Mouse (Mus musculus): ENCODE measurements around the gene Pla2r1. TPM values are rescaled to one million over a fixed set of nuclear protein-coding genes. Genes with fewer than 3 reads are reported as not detected.

The Pla2r1 gene
- polyA plus RNA-seq, 1 experiment from 2014 or later = 0.68 TPM

- H3K9me3 ChIP-seq (ENCODE audit: control insufficient read depth, low read length) = no peaks in the 10 kb centered on the region
- ATAC-seq (ENCODE audit: low FRiP score, low TSS enrichment) (no peak), DNase-seq (no peak)
- no peaks in the 10 kb centered on the region for H3K36me3 ChIP-seq (ENCODE audit: control insufficient read depth, insufficient read depth, low read length)
- no peak overlapping the region for H3K4me2 ChIP-seq (ENCODE audit: low read length)
- H3K9ac ChIP-seq (replicated peaks; ENCODE audit: low read length) = no peak overlapping the region
- WGBS = 90% methylated on average over 2 of the region's 2 CpGs
- no peaks in the 10 kb centered on the region for H3K27me3 ChIP-seq (ENCODE audit: control insufficient read depth, insufficient read depth, low read length)
- H3K4me1 ChIP-seq (ENCODE audit: control insufficient read depth, insufficient read depth, low read length) = no peaks in the 10 kb centered on the region
- H3K4me3 ChIP-seq (replicated peaks; ENCODE audit: low read depth, low read length) = no peak overlapping the region
- H3K27ac ChIP-seq (replicated peaks; ENCODE audit: low read depth, low read length) = no peak overlapping the region
Measured at GRCm38 (mm10) chr2:60407387-60407786, 145.7 kb downstream of the Pla2r1 start.

- DNase-seq (no peak), ATAC-seq (ENCODE audit: low FRiP score, low TSS enrichment) (no peak)
- H3K4me1 ChIP-seq (ENCODE audit: control insufficient read depth, insufficient read depth, low read length) = no peaks in the 10 kb centered on the region
- H3K9me3 ChIP-seq (ENCODE audit: control insufficient read depth, low read length) = no peaks in the 10 kb centered on the region
- H3K27ac ChIP-seq (replicated peaks; ENCODE audit: low read depth, low read length) = no peak overlapping the region
- no peak overlapping the region for H3K9ac ChIP-seq (replicated peaks; ENCODE audit: low read length)
- 95% methylated on average over 5 of the region's 5 CpGs for WGBS
- H3K27me3 ChIP-seq (ENCODE audit: control insufficient read depth, insufficient read depth, low read length) = no peaks in the 10 kb centered on the region
- no peak overlapping the region for H3K4me3 ChIP-seq (replicated peaks; ENCODE audit: low read depth, low read length)
- no peaks in the 10 kb centered on the region for H3K36me3 ChIP-seq (ENCODE audit: control insufficient read depth, insufficient read depth, low read length)
- no peak overlapping the region for H3K4me2 ChIP-seq (ENCODE audit: low read length)
Measured at GRCm38 (mm10) chr2:60405431-60405830, 147.7 kb downstream of the Pla2r1 start.

DNA sequence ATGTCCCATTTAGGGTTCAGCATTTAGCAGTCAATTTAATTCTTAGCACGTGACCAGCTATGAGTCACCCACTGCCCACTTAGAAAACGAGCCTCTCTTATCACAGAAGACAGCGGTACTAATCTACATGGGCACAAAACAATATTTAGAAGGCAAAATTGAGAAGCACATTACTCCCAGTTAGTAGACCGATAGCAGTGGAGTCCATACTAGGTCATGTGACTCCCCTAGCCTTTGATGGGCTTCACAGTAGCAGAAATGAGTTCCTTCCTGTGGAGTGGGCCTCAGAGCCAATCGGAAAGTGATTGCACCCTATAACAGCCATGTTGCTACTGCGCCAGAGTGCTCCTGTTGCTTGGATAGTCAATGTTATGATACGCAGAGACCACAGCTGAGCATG is 148.3 kb downstream of the Pla2r1 start:
- DNase-seq = no peak
- WGBS = 95% methylated on average over 7 of the region's 7 CpGs
- no peak overlapping the region for H3K4me3 ChIP-seq (replicated peaks; ENCODE audit: low read depth, low read length)

DNA sequence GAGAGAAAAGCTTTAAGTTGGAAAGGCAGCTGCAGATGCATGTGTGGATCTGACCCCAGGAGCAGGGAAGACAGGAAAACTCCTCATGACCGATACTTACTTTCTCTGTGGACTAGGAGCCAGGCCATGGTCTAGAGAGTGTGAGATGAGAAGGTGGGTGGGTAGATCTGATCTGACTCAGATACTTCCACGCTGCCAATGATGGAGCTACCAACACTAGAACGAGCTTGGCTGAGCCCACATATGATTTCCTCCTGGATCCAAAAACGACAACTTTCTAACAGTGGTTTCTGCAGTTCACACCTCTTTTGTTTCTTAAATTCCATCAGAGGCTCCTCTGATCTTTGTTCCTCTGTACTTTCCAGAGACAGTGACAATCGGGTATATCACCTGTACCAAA is 151.4 kb downstream of the Pla2r1 start:
- Histone ChIP-seq H3K27ac (replicated peaks; ENCODE audit: low read depth, low read length) (no peak overlapping the region), H3K4me3 (replicated peaks; ENCODE audit: low read depth, low read length) (no peak overlapping the region), H3K9me3 (ENCODE audit: control insufficient read depth, low read length) (no peaks in the 10 kb centered on the region), H3K4me2 (ENCODE audit: low read length) (no peak overlapping the region), H3K9ac (replicated peaks; ENCODE audit: low read length) (no peak overlapping the region), H3K36me3 (ENCODE audit: control insufficient read depth, insufficient read depth, low read length) (no peaks in the 10 kb centered on the region), H3K27me3 (ENCODE audit: control insufficient read depth, insufficient read depth, low read length) (no peaks in the 10 kb centered on the region), H3K4me1 (ENCODE audit: control insufficient read depth, insufficient read depth, low read length) (no peaks in the 10 kb centered on the region)
- 86% methylated on average over 5 of the region's 5 CpGs for WGBS
- no peak for ATAC-seq (ENCODE audit: low FRiP score, low TSS enrichment)
- no peak for DNase-seq

More for the DNA sequence above, 148.3 kb downstream of the Pla2r1 start:
- Histone ChIP-seq H3K36me3 (ENCODE audit: control insufficient read depth, insufficient read depth, low read length) (no peaks in the 10 kb centered on the region), H3K4me1 (ENCODE audit: control insufficient read depth, insufficient read depth, low read length) (no peaks in the 10 kb centered on the region), H3K4me2 (ENCODE audit: low read length) (no peak overlapping the region), H3K9me3 (ENCODE audit: control insufficient read depth, low read length) (no peaks in the 10 kb centered on the region), H3K9ac (replicated peaks; ENCODE audit: low read length) (no peak overlapping the region), H3K27me3 (ENCODE audit: control insufficient read depth, insufficient read depth, low read length) (no peaks in the 10 kb centered on the region), H3K27ac (replicated peaks; ENCODE audit: low read depth, low read length) (no peak overlapping the region)
- ATAC-seq (ENCODE audit: low FRiP score, low TSS enrichment) = no peak

DNA sequence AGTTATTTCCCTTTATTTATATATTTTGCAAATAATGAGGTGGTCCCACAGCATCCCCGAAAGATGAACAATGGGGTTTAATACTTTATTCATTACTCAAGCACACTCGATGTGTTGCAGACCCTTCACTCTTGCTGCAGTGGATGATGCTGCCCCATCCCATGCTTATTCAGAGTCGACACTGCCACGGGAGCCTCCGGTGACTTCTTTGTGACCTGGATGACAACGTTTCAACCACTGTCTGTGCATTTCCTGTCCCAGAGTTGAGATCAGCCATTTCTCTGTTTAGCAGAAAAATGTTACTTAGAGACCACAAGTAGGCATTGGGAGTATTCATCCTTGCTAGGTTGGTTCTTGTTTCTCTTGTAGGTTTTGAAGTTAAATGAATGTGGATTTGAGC is 159.3 kb downstream of the Pla2r1 start:
- DNase-seq (no peak), ATAC-seq (ENCODE audit: low FRiP score, low TSS enrichment) (no peak)
- Histone ChIP-seq H3K27ac (replicated peaks; ENCODE audit: low read depth, low read length) (no peak overlapping the region), H3K4me1 (ENCODE audit: control insufficient read depth, insufficient read depth, low read length) (no peaks in the 10 kb centered on the region), H3K9me3 (ENCODE audit: control insufficient read depth, low read length) (no peaks in the 10 kb centered on the region), H3K36me3 (ENCODE audit: control insufficient read depth, insufficient read depth, low read length) (no peaks in the 10 kb centered on the region), H3K9ac (replicated peaks; ENCODE audit: low read length) (no peak overlapping the region), H3K4me2 (ENCODE audit: low read length) (no peak overlapping the region), H3K4me3 (replicated peaks; ENCODE audit: low read depth, low read length) (no peak overlapping the region), H3K27me3 (ENCODE audit: control insufficient read depth, insufficient read depth, low read length) (no peaks in the 10 kb centered on the region)
- WGBS = 81% methylated on average over 6 of the region's 6 CpGs

- Histone ChIP-seq H3K4me3 (replicated peaks; ENCODE audit: low read depth, low read length) (no peak overlapping the region), H3K27ac (replicated peaks; ENCODE audit: low read depth, low read length) (no peak overlapping the region), H3K27me3 (ENCODE audit: control insufficient read depth, insufficient read depth, low read length) (no peaks in the 10 kb centered on the region), H3K9me3 (ENCODE audit: control insufficient read depth, low read length) (no peaks in the 10 kb centered on the region), H3K4me1 (ENCODE audit: control insufficient read depth, insufficient read depth, low read length) (no peaks in the 10 kb centered on the region), H3K9ac (replicated peaks; ENCODE audit: low read length) (no peak overlapping the region), H3K36me3 (ENCODE audit: control insufficient read depth, insufficient read depth, low read length) (no peaks in the 10 kb centered on the region), H3K4me2 (ENCODE audit: low read length) (no peak overlapping the region)
- 88% methylated on average over 4 of the region's 4 CpGs for WGBS
- no peak for ATAC-seq (ENCODE audit: low FRiP score, low TSS enrichment)
- no peak for DNase-seq
Measured at GRCm38 (mm10) chr2:60392286-60392685, 160.8 kb downstream of the Pla2r1 start.

GRCm38 (mm10) chr2:60387363-60387762 is 165.7 kb downstream of the Pla2r1 start:
- Histone ChIP-seq H3K4me2 (ENCODE audit: low read length) (no peak overlapping the region), H3K36me3 (ENCODE audit: control insufficient read depth, insufficient read depth, low read length) (no peaks in the 10 kb centered on the region), H3K27me3 (ENCODE audit: control insufficient read depth, insufficient read depth, low read length) (peaks cover 4% of the 10 kb centered on the region; the same call in 1 of the 2 replicates), H3K9me3 (ENCODE audit: control insufficient read depth, low read length) (no peaks in the 10 kb centered on the region), H3K27ac (replicated peaks; ENCODE audit: low read depth, low read length) (no peak overlapping the region), H3K4me3 (replicated peaks; ENCODE audit: low read depth, low read length) (no peak overlapping the region), H3K4me1 (ENCODE audit: control insufficient read depth, insufficient read depth, low read length) (peaks cover 8% of the 10 kb centered on the region; the same call in 1 of the 2 replicates), H3K9ac (replicated peaks; ENCODE audit: low read length) (no peak overlapping the region)
- WGBS = 84% methylated on average over 3 of the region's 3 CpGs
- no peak for ATAC-seq (ENCODE audit: low FRiP score, low TSS enrichment)
- DNase-seq = no peak

GRCm38 (mm10) chr2:60386835-60387234 is 166.3 kb downstream of the Pla2r1 start:
- no peak overlapping the region for H3K27ac ChIP-seq (replicated peaks; ENCODE audit: low read depth, low read length)
- peaks cover 4% of the 10 kb centered on the region; the same call in 1 of the 2 replicates for H3K27me3 ChIP-seq (ENCODE audit: control insufficient read depth, insufficient read depth, low read length)
- DNase-seq = no peak
- H3K9ac ChIP-seq (replicated peaks; ENCODE audit: low read length) = no peak overlapping the region
- no peak overlapping the region for H3K4me3 ChIP-seq (replicated peaks; ENCODE audit: low read depth, low read length)
- H3K36me3 ChIP-seq (ENCODE audit: control insufficient read depth, insufficient read depth, low read length) = no peaks in the 10 kb centered on the region
- peaks cover 8% of the 10 kb centered on the region; the same call in 1 of the 2 replicates for H3K4me1 ChIP-seq (ENCODE audit: control insufficient read depth, insufficient read depth, low read length)
- no peaks in the 10 kb centered on the region for H3K9me3 ChIP-seq (ENCODE audit: control insufficient read depth, low read length)
- WGBS = 90% methylated on average over 2 of the region's 2 CpGs
- H3K4me2 ChIP-seq (ENCODE audit: low read length) = no peak overlapping the region
- ATAC-seq (ENCODE audit: low FRiP score, low TSS enrichment) = no peak

DNA sequence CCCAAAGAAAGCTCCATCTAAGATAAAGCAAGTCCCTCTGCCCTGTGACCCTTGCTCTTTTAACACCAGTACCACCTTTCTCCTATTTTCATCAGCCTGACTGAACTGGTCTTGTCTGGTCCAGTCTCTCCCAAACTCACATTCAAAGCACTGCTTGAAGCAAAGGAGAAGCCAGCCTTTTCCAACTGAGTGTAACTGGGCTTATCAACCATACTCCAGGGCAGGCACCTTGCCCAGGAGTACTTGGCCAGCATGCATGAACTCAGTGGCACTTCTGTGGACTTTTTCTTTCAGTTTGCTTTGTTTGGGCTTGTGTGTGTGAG is 168.4 kb downstream of the Pla2r1 start:
- no peak overlapping the region for H3K4me2 ChIP-seq (ENCODE audit: low read length)
- H3K4me1 ChIP-seq (ENCODE audit: control insufficient read depth, insufficient read depth, low read length) = peaks cover 8% of the 10 kb centered on the region; the same call in 1 of the 2 replicates
- no peaks in the 10 kb centered on the region for H3K9me3 ChIP-seq (ENCODE audit: control insufficient read depth, low read length)
- H3K27me3 ChIP-seq (ENCODE audit: control insufficient read depth, insufficient read depth, low read length) = peaks cover 4% of the 10 kb centered on the region; the same call in 1 of the 2 replicates
- no peak overlapping the region for H3K9ac ChIP-seq (replicated peaks; ENCODE audit: low read length)
- no peak for DNase-seq
- ATAC-seq (ENCODE audit: low FRiP score, low TSS enrichment) = no peak
- no peak overlapping the region for H3K27ac ChIP-seq (replicated peaks; ENCODE audit: low read depth, low read length)
- H3K36me3 ChIP-seq (ENCODE audit: control insufficient read depth, insufficient read depth, low read length) = no peaks in the 10 kb centered on the region
- H3K4me3 ChIP-seq (replicated peaks; ENCODE audit: low read depth, low read length) = no peak overlapping the region

Measured in midbrain, embryonic 14.5 days (tissue).